Mouse (Mus musculus) layer of hippocampus, postnatal 25 days (tissue): Measurements from ENCODE around the gene Leo1. TPM values are rescaled to one million over a fixed set of nuclear protein-coding genes. Genes with fewer than 3 reads are reported as not detected.
"Not testable (repeated sequence)": the region's sequence is repeated elsewhere in the genome, so short reads cannot be mapped to it uniquely, and the experiment has no call there.

Source experiments
- DNase-seq, 2 experiments: peaks; one replicate each; pipeline ENCODE4 v3.0.0; 2022; ENCODE audit warnings: mixed read lengths in 2 of 2, low spot score in 1 of 2; ENCODE audit errors: extremely low spot score in 1 of 2
- total RNA-seq, 2 experiments: library from RNA; stranded (reverse); gene quantifications; 2 replicates each; pipeline ENCODE4 v1.2.3; 2021

Leo1 gene
- total RNA-seq, 2 experiments from 2014 or later, result 21.7 to 23.3 TPM

GRCm38 (mm10) chr9:75424358-75425150 is 16.8 kb upstream of the Leo1 start:
- no peak for DNase-seq

GRCm38 (mm10) chr9:75425796-75426391 is 15.4 kb upstream of the Leo1 start:
- no peak for DNase-seq

- DNase-seq, result no peak
Measured at GRCm38 (mm10) chr9:75427366-75428273, 13.7 kb upstream of the Leo1 start.

GRCm38 (mm10) chr9:75428274-75428600 is 13.1 kb upstream of the Leo1 start:
- DNase-seq, result no peak

- DNase-seq, result no peak
Measured at GRCm38 (mm10) chr9:75429040-75429439, 12.3 kb upstream of the Leo1 start.

- DNase-seq, result no peak
Measured at GRCm38 (mm10) chr9:75429657-75430056, 11.7 kb upstream of the Leo1 start.

- DNase-seq, result no peak
Measured at GRCm38 (mm10) chr9:75430822-75431621, 10.3 kb upstream of the Leo1 start.

- no peak for DNase-seq
Measured at GRCm38 (mm10) chr9:75432694-75433093, 8.6 kb upstream of the Leo1 start.

- DNase-seq, result peak in 1 of 2 experiments; percentile 12
Measured at GRCm38 (mm10) chr9:75434172-75434793, 7.0 kb upstream of the Leo1 start.

GRCm38 (mm10) chr9:75434872-75435271 is 6.5 kb upstream of the Leo1 start:
- DNase-seq, result no peak

GRCm38 (mm10) chr9:75435291-75435690 is 6.0 kb upstream of the Leo1 start:
- no peak for DNase-seq

- DNase-seq, result peak in 1 of 2 experiments; percentile 11
Measured at GRCm38 (mm10) chr9:75435918-75436317, 5.4 kb upstream of the Leo1 start.

GRCm38 (mm10) chr9:75437653-75438385 is 3.5 kb upstream of the Leo1 start:
- peak in 1 of 2 experiments; percentile 47 for DNase-seq

- DNase-seq, result no peak
Measured at GRCm38 (mm10) chr9:75441691-75442131, 387 bp downstream of the Leo1 start.

GRCm38 (mm10) chr9:75444981-75445380 is 3.7 kb downstream of the Leo1 start:
- DNase-seq, result no peak

- DNase-seq, result not testable (repeated sequence)
Measured at GRCm38 (mm10) chr9:75446574-75446973, 5.2 kb downstream of the Leo1 start.

- no peak for DNase-seq
Measured at GRCm38 (mm10) chr9:75448021-75448420, 6.7 kb downstream of the Leo1 start.

- DNase-seq, result no peak
Measured at GRCm38 (mm10) chr9:75453994-75454393, 12.7 kb downstream of the Leo1 start.

- DNase-seq, result no peak
Measured at GRCm38 (mm10) chr9:75455684-75456083, 14.4 kb downstream of the Leo1 start.
